Mouse (Mus musculus): ENCODE data around the gene Smg7. TPM values are rescaled to one million over a fixed set of nuclear protein-coding genes. Genes with fewer than 3 reads are reported as not detected.

The Smg7 gene
- total and polyA plus RNA-seq, 2 experiments = 13.8 to 21.8 TPM

- TF ChIP-seq CTCF (IDR thresholded peaks at IDR 0.05; ENCODE audit: low read depth, low read length) (no peak), POLR2A (IDR thresholded peaks at IDR 0.05; ENCODE audit: extremely low read depth, insufficient read depth, low read length) (no peak)
- WGBS = 85% methylated on average over 13 of the region's 13 CpGs
- no peak overlapping the region for H3K4me3 ChIP-seq (ENCODE audit: insufficient read depth, low read depth, low read length)
These were observed 91.7 kb downstream of the Smg7 start for GRCm38 (mm10) chr1:152810533-152811439.

GRCm38 (mm10) chr1:152809541-152810252 lies 92.7 kb downstream of the Smg7 start:
- H3K4me3 ChIP-seq (ENCODE audit: insufficient read depth, low read depth, low read length) = no peak overlapping the region
- H3K9ac ChIP-seq (ENCODE audit: low read depth, low read length) = no peak overlapping the region
- no peaks in the 10 kb centered on the region for H3K27me3 ChIP-seq (ENCODE audit: control insufficient read depth, insufficient read depth, low read length)
- H3K27ac ChIP-seq (replicated peaks; ENCODE audit: insufficient read depth, low read depth, low read length) = 0 out of 2 replicates have a peak overlapping the region, but pooled peaks have one; percentile 35
- no peak for DNase-seq (ENCODE audit: extremely low read depth, low read depth, low spot score)
- 59% methylated on average over 8 of the region's 8 CpGs for WGBS
- H3K79me2 ChIP-seq (ENCODE audit: control insufficient read depth, insufficient read depth, low read length) = no peaks in the 10 kb centered on the region
- no peaks in the 10 kb centered on the region for H3K36me3 ChIP-seq (ENCODE audit: control insufficient read depth, insufficient read depth, low read length)
- H3K4me1 ChIP-seq (ENCODE audit: control insufficient read depth, insufficient read depth, low read length) = no peaks in the 10 kb centered on the region; the same call in 1 of the 2 replicates
- TF ChIP-seq CTCF (IDR thresholded peaks at IDR 0.05; ENCODE audit: low read depth, low read length) (0 out of 2 replicates have a peak, but pooled peaks have one; percentile 7), POLR2A (IDR thresholded peaks at IDR 0.05; ENCODE audit: extremely low read depth, insufficient read depth, low read length) (no peak)

More at GRCm38 (mm10) chr1:152810533-152811439, 91.7 kb downstream of the Smg7 start:
- Histone ChIP-seq H3K27me3 (ENCODE audit: control insufficient read depth, insufficient read depth, low read length) (no peaks in the 10 kb centered on the region), H3K36me3 (ENCODE audit: control insufficient read depth, insufficient read depth, low read length) (no peaks in the 10 kb centered on the region), H3K79me2 (ENCODE audit: control insufficient read depth, insufficient read depth, low read length) (no peaks in the 10 kb centered on the region), H3K9ac (ENCODE audit: low read depth, low read length) (no peak overlapping the region), H3K4me1 (ENCODE audit: control insufficient read depth, insufficient read depth, low read length) (no peaks in the 10 kb centered on the region; the same call in 1 of the 2 replicates), H3K27ac (replicated peaks; ENCODE audit: insufficient read depth, low read depth, low read length) (no peak overlapping the region)
- DNase-seq (ENCODE audit: extremely low read depth, low read depth, low spot score) = no peak

GRCm38 (mm10) chr1:152808392-152808680 lies 94.1 kb downstream of the Smg7 start:
- Histone ChIP-seq H3K27me3 (ENCODE audit: control insufficient read depth, insufficient read depth, low read length) (no peaks in the 10 kb centered on the region), H3K4me3 (ENCODE audit: insufficient read depth, low read depth, low read length) (0 out of 2 replicates have a peak overlapping the region, but pooled peaks have one; percentile 22), H3K9ac (ENCODE audit: low read depth, low read length) (no peak overlapping the region), H3K79me2 (ENCODE audit: control insufficient read depth, insufficient read depth, low read length) (no peaks in the 10 kb centered on the region), H3K27ac (replicated peaks; ENCODE audit: insufficient read depth, low read depth, low read length) (peak overlapping the region; percentile 72; the same call in 1 of the 2 replicates), H3K36me3 (ENCODE audit: control insufficient read depth, insufficient read depth, low read length) (no peaks in the 10 kb centered on the region), H3K4me1 (ENCODE audit: control insufficient read depth, insufficient read depth, low read length) (no peaks in the 10 kb centered on the region; the same call in 1 of the 2 replicates)
- no peak for DNase-seq (ENCODE audit: extremely low read depth, low read depth, low spot score)
- no peak for TF ChIP-seq POLR2A (IDR thresholded peaks at IDR 0.05; ENCODE audit: extremely low read depth, insufficient read depth, low read length)
- TF ChIP-seq CTCF (IDR thresholded peaks at IDR 0.05; ENCODE audit: low read depth, low read length) = no peak
- 97% methylated on average over 2 of the region's 2 CpGs for WGBS

- Histone ChIP-seq H3K27ac (replicated peaks; ENCODE audit: insufficient read depth, low read depth, low read length) (peak overlapping the region; percentile 72), H3K36me3 (ENCODE audit: control insufficient read depth, insufficient read depth, low read length) (no peaks in the 10 kb centered on the region), H3K4me1 (ENCODE audit: control insufficient read depth, insufficient read depth, low read length) (no peaks in the 10 kb centered on the region; the same call in 1 of the 2 replicates), H3K27me3 (ENCODE audit: control insufficient read depth, insufficient read depth, low read length) (no peaks in the 10 kb centered on the region), H3K79me2 (ENCODE audit: control insufficient read depth, insufficient read depth, low read length) (no peaks in the 10 kb centered on the region), H3K9ac (ENCODE audit: low read depth, low read length) (0 out of 2 replicates have a peak overlapping the region, but pooled peaks have one; percentile 29), H3K4me3 (ENCODE audit: insufficient read depth, low read depth, low read length) (peak overlapping the region; percentile 22; the same call in 1 of the 2 replicates)
- 80% methylated on average over 18 of the region's 18 CpGs for WGBS
- TF ChIP-seq CTCF (IDR thresholded peaks at IDR 0.05; ENCODE audit: low read depth, low read length) = no peak
- TF ChIP-seq POLR2A (IDR thresholded peaks at IDR 0.05; ENCODE audit: extremely low read depth, insufficient read depth, low read length) = no peak
- peak; percentile 23 for DNase-seq (ENCODE audit: extremely low read depth, low read depth, low spot score)
These were observed 94.6 kb downstream of the Smg7 start for GRCm38 (mm10) chr1:152807619-152808391.

GRCm38 (mm10) chr1:152804907-152805306 lies 97.5 kb downstream of the Smg7 start:
- no peak overlapping the region for H3K27ac ChIP-seq (replicated peaks; ENCODE audit: insufficient read depth, low read depth, low read length)
- H3K4me1 ChIP-seq (ENCODE audit: control insufficient read depth, insufficient read depth, low read length) = no peaks in the 10 kb centered on the region; the same call in 1 of the 2 replicates
- WGBS = 40% methylated on average over 6 of the region's 6 CpGs
- H3K4me3 ChIP-seq (ENCODE audit: insufficient read depth, low read depth, low read length) = no peak overlapping the region
- no peaks in the 10 kb centered on the region for H3K36me3 ChIP-seq (ENCODE audit: control insufficient read depth, insufficient read depth, low read length)
- DNase-seq (ENCODE audit: extremely low read depth, low read depth, low spot score) = no peak
- H3K9ac ChIP-seq (ENCODE audit: low read depth, low read length) = no peak overlapping the region
- no peak for TF ChIP-seq CTCF (IDR thresholded peaks at IDR 0.05; ENCODE audit: low read depth, low read length)
- no peak for TF ChIP-seq POLR2A (IDR thresholded peaks at IDR 0.05; ENCODE audit: extremely low read depth, insufficient read depth, low read length)
- no peaks in the 10 kb centered on the region for H3K27me3 ChIP-seq (ENCODE audit: control insufficient read depth, insufficient read depth, low read length)
- no peaks in the 10 kb centered on the region for H3K79me2 ChIP-seq (ENCODE audit: control insufficient read depth, insufficient read depth, low read length)
